Mouse (Mus musculus): ENCODE results near the gene Nampt.
A peak's percentile ranks its signal among the peaks of the same experiment; 100 is the strongest.

The Nampt gene

GRCm38 (mm10) chr12:32819416-32819815 is at the start of gene Nampt:
Nampt (plus strand) TSS chr12:32819545.
- DNase-seq (ENCODE audit: low read depth, low spot score), result peak; percentile 70

DNA sequence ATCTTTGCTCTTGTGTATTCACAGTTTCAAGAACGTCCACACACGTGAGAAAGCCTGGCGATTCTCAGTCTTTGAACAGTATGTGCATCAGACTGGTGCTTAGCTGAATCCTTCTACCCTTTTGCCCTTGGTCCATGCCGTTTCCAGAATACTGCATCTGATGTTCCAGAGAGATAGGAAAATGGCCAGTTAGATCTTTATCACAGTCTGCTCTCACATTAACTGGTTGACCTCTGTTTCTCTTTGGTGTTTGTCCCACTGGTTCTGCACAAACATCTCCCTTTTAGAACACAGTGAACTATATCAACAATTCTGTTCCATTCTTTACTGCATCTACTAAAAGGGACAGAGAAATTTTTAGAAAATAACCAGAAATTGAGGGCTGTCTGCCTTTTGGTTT is 48.6 kb upstream of the Nampt start:
- no peak for DNase-seq (ENCODE audit: low read depth, low spot score)

GRCm38 (mm10) chr12:32774592-32774991 is 44.8 kb upstream of the Nampt start:
- no peak for DNase-seq (ENCODE audit: low read depth, low spot score)

- DNase-seq (ENCODE audit: low read depth, low spot score), result no peak
Observed at GRCm38 (mm10) chr12:32789092-32789491, 30.3 kb upstream of the Nampt start.

DNA sequence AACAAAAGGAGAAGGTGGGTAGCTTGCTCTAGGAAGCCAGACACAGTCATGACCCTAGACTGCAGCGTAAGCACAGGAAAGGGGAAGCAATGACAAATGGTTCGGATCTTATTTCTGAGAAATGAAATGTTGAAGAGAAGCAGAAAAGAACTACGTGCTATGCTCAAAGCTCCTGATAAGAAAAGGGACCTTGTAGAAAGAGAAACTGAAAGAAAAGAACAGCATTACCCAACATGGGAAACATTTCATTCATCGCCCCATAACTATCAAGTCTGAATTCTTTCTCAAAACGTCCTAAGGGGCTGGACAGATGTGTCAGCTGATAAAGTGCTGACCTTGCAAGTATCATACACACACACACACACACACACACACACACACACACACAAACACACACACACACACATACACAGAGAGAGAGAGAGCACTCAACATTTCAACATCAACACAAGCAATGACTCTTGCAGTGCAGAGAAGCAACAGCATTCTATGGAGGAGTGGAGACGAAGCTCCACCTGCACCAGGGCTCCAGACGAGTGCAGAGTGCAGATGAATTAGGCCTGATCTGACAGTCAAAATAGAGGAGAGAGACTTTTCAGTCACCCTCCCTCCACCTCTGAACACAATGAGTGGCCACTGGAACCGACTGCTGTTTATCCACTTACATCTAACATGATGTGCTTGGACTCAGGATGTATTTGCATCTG is 23.4 kb upstream of the Nampt start:
- no peak for DNase-seq (ENCODE audit: low read depth, low spot score)

GRCm38 (mm10) chr12:32797438-32797837 is 21.9 kb upstream of the Nampt start:
- DNase-seq (ENCODE audit: low read depth, low spot score), result no peak

GRCm38 (mm10) chr12:32801078-32801477 is 18.3 kb upstream of the Nampt start:
- DNase-seq (ENCODE audit: low read depth, low spot score), result no peak

DNA sequence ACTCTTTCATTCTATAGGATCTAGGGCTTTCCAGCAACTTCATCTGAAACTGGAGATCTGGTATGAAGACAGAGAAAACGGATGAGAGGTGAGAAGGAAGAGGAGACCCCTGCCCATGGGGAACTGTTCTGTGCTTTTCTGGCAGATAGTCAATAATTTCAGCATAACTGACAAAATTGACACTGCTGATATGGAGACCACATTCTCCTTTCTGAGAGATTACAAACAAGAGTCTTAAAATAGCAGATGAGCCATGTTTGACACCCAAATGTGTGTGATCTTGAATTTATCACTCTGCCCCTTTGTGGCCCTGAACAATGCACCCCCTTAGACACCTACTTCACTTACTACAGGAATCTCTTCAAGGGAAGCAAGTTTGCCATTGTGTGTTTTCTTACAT is 13.8 kb upstream of the Nampt start:
- no peak for DNase-seq (ENCODE audit: low read depth, low spot score)

GRCm38 (mm10) chr12:32819823-32820605 is 669 bp downstream of the Nampt start:
- peak; percentile 99 for DNase-seq (ENCODE audit: low read depth, low spot score)

- DNase-seq (ENCODE audit: low read depth, low spot score), result peak; percentile 75
Observed at GRCm38 (mm10) chr12:32820688-32821503, 1.6 kb downstream of the Nampt start.

GRCm38 (mm10) chr12:32821504-32822011 is 2.2 kb downstream of the Nampt start:
- no peak for DNase-seq (ENCODE audit: low read depth, low spot score)

DNA sequence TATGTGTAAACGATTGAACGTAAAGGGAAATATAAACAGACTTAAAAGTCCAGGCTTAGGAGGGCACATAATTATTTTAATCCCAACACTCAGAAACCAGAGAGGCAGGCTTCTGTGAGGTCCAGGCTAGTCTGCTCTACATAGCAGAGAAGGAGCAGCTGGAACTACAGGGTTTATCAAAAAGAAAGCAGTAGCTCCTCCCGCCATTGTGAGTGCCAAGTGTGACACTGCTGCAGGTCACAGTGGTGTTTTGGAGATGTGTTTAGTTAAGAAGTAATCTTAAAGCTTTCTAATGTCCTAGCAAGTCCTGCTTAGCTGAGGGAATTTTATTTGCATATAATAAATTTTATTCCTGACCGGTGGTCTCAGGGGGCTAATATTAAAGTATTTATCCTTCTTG is 2.7 kb downstream of the Nampt start:
- DNase-seq (ENCODE audit: low read depth, low spot score), result no peak

DNA sequence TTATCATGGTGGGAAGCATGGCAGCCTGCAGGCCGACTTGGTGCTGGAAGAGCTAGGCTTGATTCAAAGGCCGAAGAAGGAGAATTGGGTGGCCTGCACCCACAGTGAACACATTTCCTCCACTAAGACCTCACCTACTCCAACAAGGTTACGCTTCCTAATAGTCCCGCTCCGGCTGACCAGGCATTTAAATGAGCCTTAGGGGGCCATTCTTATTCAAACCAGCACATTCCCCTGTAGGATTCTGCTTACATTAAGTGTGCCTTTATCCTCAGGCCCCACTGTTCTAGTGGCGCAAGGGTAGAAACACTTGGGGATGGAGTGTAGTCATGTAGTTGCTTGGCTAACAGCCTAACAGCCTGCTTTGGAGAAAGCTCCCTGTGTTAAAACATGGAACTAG is 5.2 kb downstream of the Nampt start:
- DNase-seq (ENCODE audit: low read depth, low spot score), result no peak

- peak; percentile 70 for DNase-seq (ENCODE audit: low read depth, low spot score)
Observed at GRCm38 (mm10) chr12:32826971-32827370, 7.6 kb downstream of the Nampt start.

DNA sequence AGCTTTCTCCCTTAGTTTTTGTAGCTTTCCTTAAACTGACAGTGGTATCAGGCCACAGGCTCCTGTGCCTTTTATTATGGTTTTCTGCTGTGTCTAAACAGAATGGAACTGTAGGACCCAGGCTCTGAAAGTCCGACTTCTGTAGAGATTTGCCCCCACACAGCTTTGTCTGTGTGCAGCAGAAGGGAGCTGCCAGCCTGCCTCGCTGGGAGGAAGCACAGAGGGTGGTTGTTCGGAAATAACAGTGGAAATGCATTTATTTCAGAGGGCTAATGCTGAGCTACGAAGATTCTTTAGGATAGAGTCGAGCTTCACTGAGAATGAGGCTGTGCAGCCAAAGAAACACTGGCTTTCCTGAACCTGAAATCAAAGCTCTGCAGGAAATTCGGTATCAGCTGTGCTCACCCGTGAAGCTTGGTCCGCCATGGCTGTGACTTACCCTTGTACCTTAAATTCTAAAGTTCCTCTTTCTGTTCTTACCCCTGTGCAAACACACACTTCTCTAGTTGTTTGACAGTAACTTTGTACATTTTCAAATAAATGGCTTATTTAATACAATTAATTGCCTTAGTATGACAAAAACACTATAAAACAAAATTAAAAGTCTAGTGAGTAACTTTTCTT is 8.9 kb downstream of the Nampt start:
- peak; percentile 51 for DNase-seq (ENCODE audit: low read depth, low spot score)

DNA sequence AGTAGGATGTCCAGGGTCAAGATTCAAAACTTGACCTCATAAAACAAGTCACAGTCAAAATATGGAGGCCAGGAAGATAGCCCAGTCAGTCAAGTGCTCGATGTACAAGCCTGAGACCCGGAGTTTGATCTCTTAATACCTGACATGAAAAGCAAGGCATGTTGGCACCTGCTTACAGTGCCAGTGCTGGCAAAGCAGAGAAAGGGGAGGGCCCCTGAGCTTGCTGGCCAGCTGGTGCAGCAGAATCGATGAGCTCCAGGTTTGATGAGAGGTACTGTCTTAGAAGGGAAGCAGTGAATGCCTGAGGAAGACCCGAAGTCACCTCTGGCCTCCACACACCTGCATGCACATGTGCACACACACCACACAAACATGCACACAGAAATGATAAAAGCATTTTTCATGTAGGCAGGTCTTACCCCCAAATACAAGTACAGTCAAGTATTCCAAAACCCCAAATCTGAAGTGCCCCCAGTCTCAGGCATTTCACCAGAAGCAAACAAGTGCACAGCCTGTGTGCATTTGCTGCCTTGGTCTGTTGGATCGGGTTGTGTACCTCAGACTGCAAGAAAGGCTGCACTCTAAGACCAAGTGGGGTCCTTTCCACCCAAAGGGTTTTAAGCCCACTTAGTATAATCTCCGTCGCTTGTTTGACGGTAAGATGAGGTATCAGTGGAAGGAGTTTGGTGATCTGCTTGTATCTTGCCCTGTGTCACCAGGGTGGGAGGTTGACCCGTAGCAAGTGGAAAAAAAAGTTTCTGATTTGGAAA is 10.2 kb downstream of the Nampt start:
- peak; percentile 61 for DNase-seq (ENCODE audit: low read depth, low spot score)

DNA sequence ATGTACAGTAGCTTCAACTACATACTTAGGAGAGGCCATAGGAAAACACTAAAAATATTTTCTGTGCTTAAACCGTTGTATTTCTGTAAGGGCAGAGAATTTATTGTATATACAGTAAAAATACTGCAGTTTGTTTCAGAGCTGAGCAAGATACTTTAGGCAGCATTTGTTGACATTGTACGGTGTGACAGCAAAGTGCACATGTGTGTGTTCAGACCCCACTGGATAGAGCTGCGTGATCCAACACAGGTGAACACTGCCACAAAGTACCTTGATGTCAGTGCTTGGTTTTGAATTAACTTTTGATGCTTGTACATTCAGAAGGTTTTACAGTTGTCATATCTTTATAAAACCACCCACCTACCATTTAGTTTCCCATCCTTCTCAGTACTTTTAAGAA is 12.7 kb downstream of the Nampt start:
- DNase-seq (ENCODE audit: low read depth, low spot score), result no peak

DNA sequence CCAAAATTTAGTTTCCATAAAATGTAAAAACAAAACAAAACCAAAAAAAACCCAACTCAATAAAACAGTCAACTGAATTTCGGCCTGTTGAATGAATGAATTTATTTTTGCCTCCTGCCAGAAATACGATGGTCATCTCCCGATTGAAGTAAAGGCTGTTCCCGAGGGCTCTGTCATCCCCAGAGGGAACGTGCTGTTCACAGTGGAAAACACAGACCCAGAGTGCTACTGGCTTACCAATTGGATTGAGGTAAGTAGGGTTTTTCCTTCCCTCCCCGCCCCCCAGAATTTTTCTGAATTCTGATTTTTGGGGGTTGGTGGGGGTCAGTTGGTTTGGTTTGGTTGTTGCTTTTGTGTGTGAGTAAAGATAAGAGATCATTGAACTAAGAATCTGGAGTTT is 15.4 kb downstream of the Nampt start:
- no peak for DNase-seq (ENCODE audit: low read depth, low spot score)

- peak; percentile 36 for DNase-seq (ENCODE audit: low read depth, low spot score)
Observed at GRCm38 (mm10) chr12:32835235-32835634, 15.9 kb downstream of the Nampt start.

- peak; percentile 79 for DNase-seq (ENCODE audit: low read depth, low spot score)
Observed at GRCm38 (mm10) chr12:32838406-32838805, 19.1 kb downstream of the Nampt start.

DNA sequence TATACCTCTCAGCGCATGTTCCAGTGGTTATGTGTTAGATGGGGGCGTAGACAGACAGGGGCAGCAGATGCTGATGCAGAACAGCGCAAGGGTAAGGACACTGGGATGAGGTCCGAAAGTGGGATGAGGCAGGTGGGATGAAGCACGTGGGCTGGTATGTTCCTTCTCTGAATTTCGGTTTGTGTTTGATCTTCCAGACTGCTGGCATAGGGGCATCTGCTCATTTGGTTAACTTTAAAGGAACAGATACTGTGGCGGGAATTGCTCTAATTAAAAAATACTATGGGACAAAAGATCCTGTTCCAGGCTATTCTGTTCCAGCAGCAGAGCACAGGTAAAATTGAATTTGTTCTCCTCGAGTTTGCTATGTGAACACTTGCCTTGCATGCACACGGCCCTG is 19.6 kb downstream of the Nampt start:
- no peak for DNase-seq (ENCODE audit: low read depth, low spot score)

Measured in brain, adult 2 months (tissue).